Mouse (Mus musculus) lung, embryonic 14.5 days (tissue): ENCODE data around the gene Mfng. TPM values are rescaled to one million over a fixed set of nuclear protein-coding genes. Genes with fewer than 3 reads are reported as not detected.

Experiments
- ATAC-seq: fragments of 200-750 bp; cut with Nextera tagmentation; 2 replicates; pipeline ENCODE4 v1.8.0; 2017; ENCODE audit warnings: mild to moderate bottlenecking, moderate TSS enrichment, moderate library complexity; ENCODE audit not compliant: insufficient read depth
- DNase-seq: peaks from one replicate; pipeline ENCODE4 v3.0.0-alpha.2; 2015
- H3K27ac ChIP-seq: fragments of 300-500 bp; sonication (generic); 2 replicates; pipeline ENCODE4 v1.5.1; 2014; ENCODE audit warnings: low read depth, mild to moderate bottlenecking, moderate library complexity
- H3K27me3 ChIP-seq: fragments of 300-500 bp; sonication (generic); 2 replicates; pipeline ENCODE4 v1.6.1; 2014; ENCODE audit warnings: low read length, control low read depth; ENCODE audit not compliant: insufficient read depth
- H3K36me3 ChIP-seq: fragments of 300-500 bp; sonication (generic); 2 replicates; pipeline ENCODE4 v1.6.1; 2014; ENCODE audit warnings: control low read depth; ENCODE audit not compliant: insufficient read depth
- H3K4me1 ChIP-seq: fragments of 300-500 bp; sonication (generic); 2 replicates; pipeline ENCODE4 v1.6.1; 2014; ENCODE audit warnings: antibody characterized with exemption, control low read depth; ENCODE audit not compliant: insufficient read depth
- H3K4me2 ChIP-seq: fragments of 300-500 bp; sonication (generic); 2 replicates; pipeline ENCODE4 v1.6.1; 2014; ENCODE audit warnings: mild to moderate bottlenecking
- H3K4me3 ChIP-seq: fragments of 300-500 bp; sonication (generic); 2 replicates; pipeline ENCODE4 v1.5.1; 2014; ENCODE audit warnings: low read depth, low read length
- H3K9ac ChIP-seq: fragments of 300-500 bp; sonication (generic); 2 replicates; pipeline ENCODE4 v1.6.1; 2014
- H3K9me3 ChIP-seq: fragments of 300-500 bp; sonication (generic); 2 replicates; pipeline ENCODE4 v1.6.1; 2016; ENCODE audit warnings: low read depth, low read length, control low read depth
- CTCF ChIP-seq: IDR thresholded peaks from 2 replicates; pipeline ENCODE4 v1.5.1; 2016; ENCODE audit warnings: antibody characterized with exemption, low read depth
- WGBS: fragments of 180-500 bp; shearing (Covaris S2); extraction: QIAGEN DNeasy Blood & Tissue Kit; methylation state at CpG from one replicate; pipeline ENCODE4 v1.1.7; 2014; 5-methylcytosine and 5-hydroxymethylcytosine counted together
- polyA plus RNA-seq: library from polyadenylated mRNA; unstranded; fragments of >200 nt; fragmentation: Nextera tagmentation; extraction: Ambion mirVana; gene quantifications from 2 replicates; pipeline ENCODE4 v1.2.1, GENCODE M21; 2014

Gene Mfng
- polyA plus RNA-seq, 1 experiment from 2014 or later = 34.3 TPM

DNA sequence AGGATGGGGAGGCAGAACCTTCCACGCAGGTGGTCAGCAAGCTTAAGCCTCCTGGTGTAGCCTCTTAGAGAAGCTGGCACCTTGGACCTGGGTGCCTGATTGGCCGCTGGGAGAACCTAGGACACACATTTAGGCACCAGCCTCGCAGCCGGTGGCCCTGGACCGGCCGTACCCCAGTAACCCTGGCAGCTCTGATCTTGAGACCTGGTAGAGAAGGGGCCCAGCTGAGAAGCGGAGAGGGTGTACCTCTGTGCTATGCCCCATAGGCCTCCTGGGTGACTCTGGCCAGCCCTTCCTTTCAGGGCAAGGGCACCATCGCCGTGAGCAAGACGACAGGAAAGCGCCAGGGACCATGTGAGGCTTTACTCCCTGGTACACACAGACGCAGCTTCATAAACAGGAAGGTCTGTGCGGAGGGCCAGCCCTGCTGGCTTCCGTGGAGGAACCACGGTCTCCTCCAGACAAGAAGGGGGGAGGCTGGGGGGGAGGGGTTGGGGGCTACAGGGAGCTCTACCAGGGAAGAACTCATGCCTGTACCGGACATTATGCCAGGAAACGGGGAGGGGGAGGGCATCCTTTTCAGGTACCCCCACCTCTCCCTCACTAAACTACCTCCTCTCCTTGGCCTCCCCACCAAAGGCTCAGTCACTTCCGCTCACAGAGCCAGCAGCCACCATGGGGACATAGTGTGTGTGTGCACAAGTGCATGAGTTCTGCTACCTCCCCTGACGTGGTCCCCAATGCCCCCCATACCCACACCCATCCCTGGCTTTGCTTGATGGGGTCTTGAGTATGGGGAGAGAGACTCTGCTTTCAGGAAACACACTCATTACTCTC lies 1.5 kb downstream of the Mfng start:
- 54% methylated on average over 19 of the region's 19 CpGs for WGBS
- Histone ChIP-seq H3K27me3 (no peaks in the 10 kb centered on the region), H3K4me2 (peak overlapping the region; percentile 58), H3K4me3 (peak overlapping the region; percentile 34), H3K9me3 (no peaks in the 10 kb centered on the region), H3K36me3 (peaks cover 11% of the 10 kb centered on the region; the same call in 1 of the 2 replicates), H3K9ac (no peak overlapping the region), H3K4me1 (no peaks in the 10 kb centered on the region), H3K27ac (peak overlapping the region; percentile 70)
- ATAC-seq (peak; percentile 53), DNase-seq (peak; percentile 63)
- no peak for TF ChIP-seq CTCF

DNA sequence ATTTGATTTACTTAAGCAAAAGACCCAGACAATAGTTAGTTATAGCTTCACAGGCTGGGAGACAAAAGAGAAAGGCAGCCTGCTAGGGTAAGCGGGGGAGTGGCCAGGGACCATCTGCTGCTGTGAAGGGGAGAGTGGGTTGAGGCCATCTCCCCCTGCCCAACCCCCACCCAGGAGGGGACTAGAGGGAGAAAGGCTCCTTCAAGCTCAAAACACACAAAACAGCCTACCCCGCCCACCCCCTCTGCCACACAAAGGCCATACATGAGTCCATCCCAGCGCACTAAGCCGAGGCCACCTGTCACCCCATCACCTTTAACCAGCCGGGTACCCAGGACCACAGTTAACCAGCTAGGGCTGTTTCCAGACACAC lies 2.3 kb downstream of the Mfng start:
- TF ChIP-seq CTCF = no peak
- Histone ChIP-seq H3K4me3 (peak overlapping the region; percentile 34), H3K27me3 (no peaks in the 10 kb centered on the region), H3K36me3 (peaks cover 11% of the 10 kb centered on the region; the same call in 1 of the 2 replicates), H3K9me3 (no peaks in the 10 kb centered on the region), H3K9ac (peak overlapping the region; percentile 11; the same call in 1 of the 2 replicates), H3K4me2 (peak overlapping the region; percentile 58), H3K4me1 (no peaks in the 10 kb centered on the region), H3K27ac (no peak overlapping the region)
- ATAC-seq (no peak), DNase-seq (no peak)
- 42% methylated on average over 5 of the region's 5 CpGs for WGBS

DNA sequence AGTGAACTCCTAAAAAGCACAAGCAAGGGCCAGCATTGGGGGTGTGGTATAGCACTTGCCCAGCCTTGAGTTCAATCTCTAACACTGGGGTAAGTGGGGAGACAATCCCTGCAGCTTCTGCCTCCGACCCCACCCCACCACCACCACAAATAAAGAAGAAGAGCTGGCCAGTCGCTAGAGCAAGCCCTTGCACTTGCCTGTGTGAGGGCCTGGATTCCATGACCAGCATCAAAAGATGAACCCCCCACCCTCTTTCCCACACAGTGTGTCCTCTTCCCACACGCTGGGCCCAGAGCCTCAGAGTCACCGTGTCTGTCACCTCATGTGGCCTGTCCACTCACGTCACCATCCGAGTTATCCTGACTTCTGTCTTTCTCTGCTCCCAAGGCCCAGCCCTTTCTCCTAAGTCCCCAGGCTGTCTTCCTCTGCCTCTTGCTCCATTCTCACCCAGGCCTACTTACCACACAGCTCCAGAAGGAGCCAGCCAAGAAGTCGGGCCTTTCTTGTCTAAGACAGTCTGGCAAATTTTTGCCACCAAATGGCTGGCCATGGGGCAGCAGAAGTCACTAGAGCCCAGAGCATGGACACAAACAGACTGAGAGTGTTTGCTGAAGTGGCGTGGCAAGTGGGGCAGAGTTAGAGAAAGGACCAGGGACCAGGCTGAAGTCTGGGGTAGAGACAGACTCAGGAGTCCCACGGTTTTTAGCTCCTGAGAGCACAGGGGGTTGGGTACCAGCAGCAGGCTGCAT lies 2.9 kb downstream of the Mfng start:
- Histone ChIP-seq H3K4me3 (no peak overlapping the region), H3K27me3 (no peaks in the 10 kb centered on the region), H3K27ac (no peak overlapping the region), H3K36me3 (peaks cover 8% of the 10 kb centered on the region; the same call in 1 of the 2 replicates), H3K9me3 (no peaks in the 10 kb centered on the region), H3K9ac (peak overlapping the region; percentile 11; the same call in 1 of the 2 replicates), H3K4me1 (no peaks in the 10 kb centered on the region), H3K4me2 (peak overlapping the region; percentile 58)
- 43% methylated on average over 9 of the region's 9 CpGs for WGBS
- ATAC-seq (no peak), DNase-seq (no peak)
- no peak for TF ChIP-seq CTCF

DNA sequence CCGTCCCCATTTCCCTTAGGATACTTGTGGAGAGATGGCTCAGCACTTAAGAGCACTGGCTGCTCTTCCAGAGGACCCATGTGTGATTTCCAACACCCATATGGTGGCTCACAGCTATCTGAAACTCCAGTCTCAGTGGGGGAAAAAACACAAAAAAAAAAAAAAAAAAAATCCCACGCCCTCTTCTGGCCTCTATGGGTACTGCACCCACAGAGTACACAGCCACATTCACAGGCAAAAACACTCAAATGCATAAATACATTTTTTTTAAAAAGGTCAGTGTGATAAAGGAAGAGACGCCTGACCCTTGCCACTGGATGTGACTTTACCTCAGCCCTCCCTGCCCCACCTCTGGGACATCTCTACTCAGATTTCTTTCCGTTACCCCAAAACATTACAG lies 4.2 kb downstream of the Mfng start:
- Histone ChIP-seq H3K27ac (no peak overlapping the region), H3K4me3 (no peak overlapping the region), H3K9me3 (no peaks in the 10 kb centered on the region), H3K9ac (no peak overlapping the region), H3K27me3 (no peaks in the 10 kb centered on the region), H3K4me1 (no peaks in the 10 kb centered on the region), H3K4me2 (no peak overlapping the region), H3K36me3 (no peaks in the 10 kb centered on the region)
- ATAC-seq = no peak
- DNase-seq = no peak
- TF ChIP-seq CTCF = peak; percentile 62
- 89% methylated on average over 4 of the region's 4 CpGs for WGBS

DNA sequence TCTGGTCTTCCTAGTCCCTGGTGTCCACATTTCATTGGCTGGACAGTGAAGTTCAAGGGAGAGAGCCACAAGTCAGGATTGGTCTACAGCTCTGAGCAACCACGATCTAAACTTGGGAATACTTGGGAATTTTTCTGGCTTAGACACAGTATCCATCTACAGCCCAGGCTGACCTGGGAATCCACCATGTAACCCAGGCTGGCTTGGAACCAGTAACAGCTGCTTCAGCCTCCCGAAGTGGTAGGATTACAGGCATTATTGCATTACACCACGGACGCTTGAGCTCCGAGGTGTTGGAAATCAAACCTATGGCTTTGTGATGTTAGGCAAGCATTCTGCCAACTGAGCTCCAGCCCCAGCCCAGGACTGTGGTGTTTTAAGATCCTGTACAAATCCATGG lies 9.6 kb downstream of the Mfng start:
- TF ChIP-seq CTCF = no peak
- WGBS = 80% methylated on average over 5 of the region's 5 CpGs
- Histone ChIP-seq H3K4me2 (no peak overlapping the region), H3K4me1 (no peaks in the 10 kb centered on the region), H3K9ac (no peak overlapping the region), H3K9me3 (no peaks in the 10 kb centered on the region), H3K4me3 (no peak overlapping the region), H3K36me3 (no peaks in the 10 kb centered on the region), H3K27me3 (no peaks in the 10 kb centered on the region), H3K27ac (no peak overlapping the region)
- no peak for DNase-seq
- no peak for ATAC-seq

DNA sequence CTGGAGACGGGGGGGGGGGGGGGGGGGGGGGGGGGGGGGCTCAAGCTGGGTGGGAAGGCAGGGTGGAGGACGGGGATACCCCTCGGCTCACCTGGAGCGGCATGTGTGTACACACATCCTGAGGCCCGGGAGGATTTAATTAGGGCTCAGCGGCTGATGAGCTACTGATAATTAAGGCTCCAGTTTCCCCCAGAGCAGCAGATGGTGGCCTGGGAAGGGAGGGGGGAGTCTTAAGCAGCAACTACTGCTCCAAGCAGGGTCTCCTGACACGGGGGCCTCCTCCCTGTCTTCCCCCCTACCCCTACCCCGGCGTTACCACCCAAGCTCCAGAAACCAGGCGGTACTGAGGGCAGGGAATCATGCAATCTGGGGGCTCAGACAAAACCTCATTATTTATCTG lies 10.1 kb downstream of the Mfng start:
- 38% methylated on average over 10 of the region's 10 CpGs for WGBS

DNA sequence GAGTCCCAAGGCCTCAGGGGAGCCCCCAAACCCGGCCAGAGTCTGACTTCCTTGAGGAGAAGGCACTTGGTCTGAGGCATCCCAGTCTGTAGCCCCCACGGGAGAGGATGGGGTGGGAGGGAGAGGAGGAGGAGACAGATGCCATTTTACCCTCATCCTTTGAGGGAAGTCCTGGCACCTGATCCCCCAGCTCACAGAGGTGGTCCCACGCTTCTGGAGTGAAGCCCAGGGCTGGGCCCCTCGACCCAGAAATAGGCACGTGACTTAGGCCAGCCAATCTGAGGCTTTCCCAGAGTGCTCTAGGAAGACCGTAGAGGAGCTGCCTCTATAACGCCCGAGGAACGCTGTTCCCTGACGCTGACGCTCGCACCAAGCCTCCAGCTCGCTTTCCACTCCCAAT lies 12.2 kb downstream of the Mfng start:
- Histone ChIP-seq H3K4me2 (no peak overlapping the region), H3K9ac (no peak overlapping the region), H3K36me3 (no peaks in the 10 kb centered on the region), H3K9me3 (no peaks in the 10 kb centered on the region), H3K27ac (no peak overlapping the region), H3K4me1 (no peaks in the 10 kb centered on the region), H3K4me3 (no peak overlapping the region), H3K27me3 (no peaks in the 10 kb centered on the region)
- no peak for ATAC-seq
- DNase-seq = no peak
- TF ChIP-seq CTCF = no peak
- 75% methylated on average over 13 of the region's 13 CpGs for WGBS

More for the DNA sequence above, 10.1 kb downstream of the Mfng start:
- DNase-seq = no peak
- Histone ChIP-seq H3K4me3 (no peak overlapping the region), H3K4me2 (no peak overlapping the region), H3K36me3 (no peaks in the 10 kb centered on the region), H3K27ac (no peak overlapping the region), H3K9me3 (no peaks in the 10 kb centered on the region), H3K9ac (no peak overlapping the region), H3K27me3 (no peaks in the 10 kb centered on the region), H3K4me1 (no peaks in the 10 kb centered on the region)
- no peak for ATAC-seq
- TF ChIP-seq CTCF = no peak
